Mouse (Mus musculus) lung, postnatal 4 days (tissue): ENCODE data around the gene Slc25a31.

Experiments used
- DNase-seq, 2 experiments: peaks; one replicate each; pipeline ENCODE4 v3.0.0; 2021

Slc25a31 gene

DNA sequence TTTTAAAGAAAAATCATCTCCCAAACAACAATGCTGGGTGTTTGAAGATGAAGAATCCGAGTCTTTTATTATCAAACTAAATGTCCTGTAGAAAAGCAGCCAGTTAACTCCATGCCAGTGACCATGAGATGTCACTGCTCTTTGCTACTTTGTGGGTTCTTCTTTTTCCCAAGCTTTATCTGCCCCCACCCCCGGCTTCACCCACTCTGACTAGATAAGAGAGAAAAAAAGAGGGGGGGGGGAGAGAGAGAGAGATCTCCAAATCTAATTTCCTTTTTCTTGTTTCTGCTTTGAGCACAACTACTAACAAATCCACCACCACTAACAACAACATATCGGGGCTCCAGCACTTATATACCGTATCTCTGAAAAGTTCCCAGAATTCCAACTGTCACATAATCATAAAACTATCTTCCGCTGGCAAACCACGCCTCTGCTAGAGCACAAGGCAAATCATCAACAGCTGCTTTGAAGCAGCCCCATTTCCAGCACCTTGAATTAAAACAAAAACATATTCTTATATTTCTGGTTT is 29.8 kb downstream of the Slc25a31 start:
- no peak for DNase-seq

GRCm38 (mm10) chr3:40744024-40744835 is 35.6 kb downstream of the Slc25a31 start, which contains the start of gene Hspa4l:
Gene Hspa4l, plus strand, starts transcription at chr3:40744495.
- peak in 1 of 2 experiments; percentile 6 for DNase-seq

DNA sequence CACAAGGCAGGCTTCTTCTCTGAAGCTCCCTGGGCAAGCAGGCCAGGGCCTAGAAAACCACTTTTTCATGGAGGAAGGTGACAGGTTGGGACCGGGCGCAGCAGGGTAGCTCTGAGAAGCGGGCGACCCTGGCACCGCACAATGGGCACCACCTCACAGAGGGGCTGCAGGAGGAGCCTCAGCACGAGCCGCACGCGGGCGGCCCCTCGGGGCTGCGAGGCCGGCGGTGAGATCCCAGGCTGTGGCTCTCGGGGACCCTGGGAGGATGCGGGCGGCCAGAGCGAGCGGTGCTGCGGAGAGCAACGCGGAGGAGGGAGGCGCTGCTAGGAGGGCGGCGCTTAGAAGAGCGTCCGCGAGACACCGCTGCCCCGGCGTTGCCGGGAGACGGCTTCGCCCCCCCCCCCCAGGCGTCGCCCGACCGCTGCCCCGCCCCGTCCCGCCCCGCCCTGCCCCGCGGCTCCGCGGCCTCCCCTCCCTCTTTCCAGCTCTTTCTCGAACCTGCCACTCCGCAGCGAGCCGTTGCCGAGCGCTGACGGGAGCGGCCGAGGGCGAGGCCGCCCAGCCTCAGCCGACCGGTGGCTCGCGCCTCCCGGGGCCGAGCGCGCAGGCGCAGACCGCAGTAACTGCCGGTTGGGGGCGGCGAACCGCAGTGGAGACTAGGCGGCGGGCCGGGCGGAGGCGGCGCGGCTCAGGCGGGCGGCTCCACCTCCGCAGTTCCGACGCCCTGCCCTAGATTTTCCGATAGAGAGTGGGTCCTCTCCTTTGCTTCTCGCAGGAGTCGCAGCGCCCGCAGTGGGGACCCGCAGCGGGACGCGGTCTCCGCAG is 36.4 kb downstream of the Slc25a31 start:
- peak; percentile 92 to 94 for DNase-seq

- no peak for DNase-seq
Measured at GRCm38 (mm10) chr3:40745661-40746547, 37.2 kb downstream of the Slc25a31 start.

DNA sequence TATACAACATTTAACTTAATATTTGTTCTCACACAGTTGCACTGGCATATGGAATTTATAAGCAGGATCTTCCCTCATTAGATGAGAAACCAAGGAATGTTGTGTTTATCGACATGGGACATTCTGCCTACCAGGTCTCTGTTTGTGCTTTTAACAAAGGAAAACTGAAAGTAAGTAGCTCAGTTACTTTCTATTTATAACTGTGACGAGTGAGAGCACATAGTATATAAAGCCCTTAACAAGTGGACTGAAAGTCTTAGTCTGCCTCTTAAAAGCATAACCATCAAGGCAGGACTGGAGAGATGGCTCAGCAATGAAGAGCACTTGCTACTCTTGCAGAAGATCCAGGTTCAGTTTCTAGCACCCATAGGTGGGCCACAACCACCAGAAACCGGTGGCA is 52.1 kb downstream of the Slc25a31 start:
- DNase-seq: no peak

GRCm38 (mm10) chr3:40761312-40761711 is 52.7 kb downstream of the Slc25a31 start:
- no peak for DNase-seq
